20 mouse cellular contexts compared by ENCODE assay signal in the genomic region with DNA sequence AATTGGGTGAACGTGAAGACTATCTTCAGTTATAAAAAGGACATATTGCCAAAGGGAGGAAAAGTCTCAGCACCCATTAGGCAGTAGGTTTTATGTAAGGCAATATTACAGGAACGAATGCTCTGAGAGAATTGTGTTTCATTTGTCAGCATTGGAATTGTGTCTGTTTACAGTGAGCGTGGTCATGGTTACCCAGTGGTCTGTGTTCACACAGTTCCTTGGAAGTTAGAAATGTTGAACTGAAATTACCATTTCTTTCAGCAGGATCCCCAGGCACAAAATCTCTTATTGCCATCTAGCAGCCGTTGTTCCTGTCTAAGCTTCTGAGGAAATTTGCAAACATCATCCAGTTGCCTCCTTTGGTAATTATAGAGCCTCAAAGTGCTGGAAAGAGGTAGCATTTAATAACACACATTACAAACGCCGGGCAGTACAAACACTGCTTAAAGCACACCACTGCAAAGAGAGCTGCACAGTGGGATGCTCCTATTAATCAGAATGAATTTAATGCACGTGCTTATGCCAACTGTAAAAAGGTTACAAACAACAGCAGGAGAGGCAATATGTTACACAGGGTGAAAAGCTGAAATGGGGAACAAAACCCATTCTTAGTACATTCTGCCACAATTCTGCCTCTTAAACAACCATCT.
DNase-seq lines count a peak whose midpoint lies in the region; ATAC-seq and TF ChIP-seq lines count a peak whose summit lies in the region.
"Had no signal": no experiment of that assay in that cellular context is flagged by ENCODE, and none has a peak within 500 bp of the region (broad histone marks: within the 10 kb centered on the region; RNA-seq: fewer than 3 reads in every experiment).

No protein-coding gene starts in this region.

- no peaks in the 10 kb centered on the region for H3K9me3 ChIP-seq in hindbrain, embryonic 14.5 days (ENCODE audit: control insufficient read depth, low read length)
- H3K9me3 ChIP-seq in hindbrain, embryonic 11.5 days (ENCODE audit: control insufficient read depth, low read length), result no peaks in the 10 kb centered on the region
- no peaks in the 10 kb centered on the region for H3K9me3 ChIP-seq in forebrain, postnatal 0 days (ENCODE audit: low read length)
- H3K9me3 ChIP-seq in midbrain, embryonic 15.5 days, result no peaks in the 10 kb centered on the region
- no peaks in the 10 kb centered on the region for H3K9me3 ChIP-seq in heart, embryonic 12.5 days (replicated peaks)
- H3K9me3 ChIP-seq: embryonic facial prominence, embryonic 15.5 days; liver, embryonic 15.5 days; megakaryocyte, embryonic 14.5 days had no signal

- peak; percentile 75; the same call in 1 of the 2 replicates for ATAC-seq in hindbrain, embryonic 14.5 days (ENCODE audit: low FRiP score)
- ATAC-seq in hindbrain, embryonic 11.5 days (ENCODE audit: low FRiP score), result no peak
- peak; percentile 78 for ATAC-seq in forebrain, postnatal 0 days
- ATAC-seq in midbrain, embryonic 15.5 days (replicated peaks), result 0 out of 2 replicates have a peak, but pooled peaks have one; percentile 56
- ATAC-seq in heart, embryonic 12.5 days (ENCODE audit: insufficient number of reproducible peaks, low FRiP score), result no peak
- ATAC-seq: inflammation-experienced regulatory T-cells, adult 6 months had no signal

- TF ChIP-seq CTCF in brain, embryonic 14.5 days (IDR thresholded peaks at IDR 0.05; ENCODE audit: borderline replicate concordance, extremely low read depth, insufficient read depth, insufficient read length), result no peak
- TF ChIP-seq CTCF in forebrain, postnatal 0 days (IDR thresholded peaks at IDR 0.05; ENCODE audit: low read depth), result no peak

- H3K27me3 ChIP-seq in hindbrain, embryonic 14.5 days (ENCODE audit: control insufficient read depth, insufficient read depth, low read length), result no peaks in the 10 kb centered on the region
- no peaks in the 10 kb centered on the region for H3K27me3 ChIP-seq in hindbrain, embryonic 11.5 days (ENCODE audit: control insufficient read depth, insufficient read depth, low read length)
- H3K27me3 ChIP-seq in forebrain, postnatal 0 days (ENCODE audit: insufficient read depth, low read length), result no peaks in the 10 kb centered on the region
- no peaks in the 10 kb centered on the region for H3K27me3 ChIP-seq in midbrain, embryonic 15.5 days (replicated peaks)
- no peaks in the 10 kb centered on the region for H3K27me3 ChIP-seq in heart, embryonic 12.5 days (replicated peaks)
- H3K27me3 ChIP-seq: embryonic facial prominence, embryonic 15.5 days; liver, embryonic 15.5 days; megakaryocyte, embryonic 14.5 days had no signal

- no peaks in the 10 kb centered on the region for H3K36me3 ChIP-seq in hindbrain, embryonic 14.5 days (replicated peaks; ENCODE audit: control insufficient read depth, insufficient read depth)
- H3K36me3 ChIP-seq in hindbrain, embryonic 11.5 days (ENCODE audit: control insufficient read depth, insufficient read depth, low read length), result no peaks in the 10 kb centered on the region
- no peaks in the 10 kb centered on the region for H3K36me3 ChIP-seq in forebrain, postnatal 0 days (ENCODE audit: insufficient read depth)
- no peaks in the 10 kb centered on the region for H3K36me3 ChIP-seq in midbrain, embryonic 15.5 days (replicated peaks)
- no peaks in the 10 kb centered on the region for H3K36me3 ChIP-seq in heart, embryonic 12.5 days
- H3K36me3 ChIP-seq: embryonic facial prominence, embryonic 15.5 days; liver, embryonic 15.5 days had no signal

- no peak overlapping the region for H3K4me3 ChIP-seq in hindbrain, embryonic 14.5 days (replicated peaks; ENCODE audit: low read length)
- H3K4me3 ChIP-seq in hindbrain, embryonic 11.5 days (ENCODE audit: low read depth, low read length), result no peak overlapping the region
- no peak overlapping the region for H3K4me3 ChIP-seq in forebrain, postnatal 0 days (ENCODE audit: low read depth, low read length)
- H3K4me3 ChIP-seq in midbrain, embryonic 15.5 days, result no peak overlapping the region
- H3K4me3 ChIP-seq in heart, embryonic 12.5 days, result no peak overlapping the region
- H3K4me3 ChIP-seq: embryonic facial prominence, embryonic 15.5 days; heart, adult 2 months; liver, embryonic 15.5 days; megakaryocyte, embryonic 14.5 days had no signal

- H3K4me2 ChIP-seq in hindbrain, embryonic 14.5 days (replicated peaks), result no peak overlapping the region
- H3K4me2 ChIP-seq in hindbrain, embryonic 11.5 days (replicated peaks; ENCODE audit: low read depth, low read length), result no peak overlapping the region
- no peak overlapping the region for H3K4me2 ChIP-seq in forebrain, postnatal 0 days (ENCODE audit: low read depth)
- no peak overlapping the region for H3K4me2 ChIP-seq in midbrain, embryonic 15.5 days
- no peak overlapping the region for H3K4me2 ChIP-seq in heart, embryonic 12.5 days
- H3K4me2 ChIP-seq: embryonic facial prominence, embryonic 15.5 days; liver, embryonic 15.5 days had no signal

- DNase-seq in hindbrain, embryonic 14.5 days (ENCODE audit: low spot score), result no peak
- DNase-seq in hindbrain, embryonic 11.5 days (ENCODE audit: low spot score), result no peak
- peak; percentile 77 for DNase-seq in brain, embryonic 14.5 days (ENCODE audit: low read depth)
- peak; percentile 49 for DNase-seq in forebrain, postnatal 0 days
- DNase-seq in ovary, adult 18-20 months (ENCODE audit: low spot score), result no peak
- DNase-seq in cerebellum, adult 8-10 months, result no peak
- DNase-seq: adrenal gland, adult 8-10 months; B cell, adult 2 months; cerebellum, adult 9-10 months; gastrocnemius, postnatal 14 days; heart, adult 2 months; lung, postnatal 14 days; right cerebral cortex, postnatal 14 days had no signal

- no peak overlapping the region for H3K27ac ChIP-seq in hindbrain, embryonic 14.5 days
- H3K27ac ChIP-seq in hindbrain, embryonic 11.5 days (ENCODE audit: low read depth, low read length), result no peak overlapping the region
- no peak overlapping the region for H3K27ac ChIP-seq in forebrain, postnatal 0 days (ENCODE audit: low read depth, low read length)
- peak overlapping the region; percentile 38; the same call in 1 of the 2 replicates for H3K27ac ChIP-seq in midbrain, embryonic 15.5 days
- H3K27ac ChIP-seq in heart, embryonic 12.5 days (ENCODE audit: poor library complexity, severe bottlenecking), result no peak overlapping the region
- H3K27ac ChIP-seq: embryonic facial prominence, embryonic 15.5 days; heart, adult 2 months; liver, embryonic 15.5 days; stomach, postnatal 0 days had no signal

- no peak overlapping the region for H3K9ac ChIP-seq in hindbrain, embryonic 14.5 days
- H3K9ac ChIP-seq in hindbrain, embryonic 11.5 days (ENCODE audit: low read depth, low read length), result no peak overlapping the region
- no peak overlapping the region for H3K9ac ChIP-seq in forebrain, postnatal 0 days
- H3K9ac ChIP-seq in midbrain, embryonic 15.5 days, result no peak overlapping the region
- no peak overlapping the region for H3K9ac ChIP-seq in heart, embryonic 12.5 days
- H3K9ac ChIP-seq: embryonic facial prominence, embryonic 15.5 days; liver, embryonic 15.5 days had no signal

- TF ChIP-seq POLR2A in brain, embryonic 14.5 days (IDR thresholded peaks at IDR 0.05; ENCODE audit: borderline replicate concordance, extremely low read depth, insufficient read depth, insufficient read length, poor library complexity, severe bottlenecking), result no peak

- WGBS in hindbrain, embryonic 14.5 days, result 56% methylated on average over 7 of the region's 7 CpGs
- WGBS in hindbrain, embryonic 11.5 days, result 75% methylated on average over 7 of the region's 7 CpGs
- 27% methylated on average over 7 of the region's 7 CpGs for WGBS in forebrain, postnatal 0 days
- 43% methylated on average over 7 of the region's 7 CpGs for WGBS in midbrain, embryonic 15.5 days
- WGBS in heart, embryonic 12.5 days, result 77% methylated on average over 7 of the region's 7 CpGs

- H3K4me1 ChIP-seq in hindbrain, embryonic 14.5 days (replicated peaks; ENCODE audit: control insufficient read depth, insufficient read depth, low read length), result peaks cover 5% of the 10 kb centered on the region; the same call in 1 of the 2 replicates
- no peaks in the 10 kb centered on the region for H3K4me1 ChIP-seq in hindbrain, embryonic 11.5 days (replicated peaks; ENCODE audit: control insufficient read depth, insufficient read depth, low read length)
- H3K4me1 ChIP-seq in forebrain, postnatal 0 days (ENCODE audit: insufficient read depth), result no peaks in the 10 kb centered on the region
- H3K4me1 ChIP-seq in midbrain, embryonic 15.5 days, result peaks cover 6% of the 10 kb centered on the region; the same call in 1 of the 2 replicates
- H3K4me1 ChIP-seq in heart, embryonic 12.5 days (replicated peaks), result no peaks in the 10 kb centered on the region
- H3K4me1 ChIP-seq: embryonic facial prominence, embryonic 15.5 days; liver, embryonic 15.5 days; megakaryocyte, embryonic 14.5 days had no signal

Comparison
In these comparisons a context has a peak if more than half of its experiments do, and no peak if none do; other contexts are left out.
1. ATAC-seq: peak in hindbrain, embryonic 14.5 days (single experiment), forebrain, postnatal 0 days (single experiment) and midbrain, embryonic 15.5 days (single experiment); none in hindbrain, embryonic 11.5 days (single experiment) and heart, embryonic 12.5 days (single experiment).
2. DNase-seq: peak in brain, embryonic 14.5 days (single experiment) and forebrain, postnatal 0 days (single experiment); none in hindbrain, embryonic 14.5 days (single experiment), hindbrain, embryonic 11.5 days (single experiment), ovary, adult 18-20 months (single experiment) and cerebellum, adult 8-10 months (single experiment).